8 mouse cellular contexts compared by ENCODE assay signal in the genomic region with DNA sequence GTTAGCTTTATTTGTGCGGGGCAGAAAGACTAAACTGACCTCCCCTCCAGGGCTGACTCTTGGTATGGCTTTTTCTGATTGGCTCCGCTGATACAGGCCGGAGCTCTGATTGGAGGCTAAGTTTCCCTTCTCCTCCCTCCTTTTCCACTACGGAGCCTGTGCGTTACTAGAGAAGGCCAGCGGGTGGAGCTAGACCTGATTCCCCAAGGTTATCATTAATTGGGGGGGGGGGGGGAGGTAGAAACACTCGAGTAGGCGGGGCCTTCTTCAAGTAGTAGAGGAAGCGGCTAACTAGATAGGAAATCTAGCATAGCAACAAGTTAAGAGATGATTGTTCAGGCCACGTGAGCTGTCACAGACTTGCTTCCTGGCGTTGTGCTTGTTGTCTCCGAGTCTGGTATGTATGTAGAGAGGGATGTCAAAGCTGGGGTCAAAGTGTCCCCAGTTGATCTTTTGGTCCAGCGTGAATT. TPM values are rescaled to one million over a fixed set of nuclear protein-coding genes. Genes with fewer than 3 reads are reported as not detected.
DNase-seq lines count a peak whose midpoint lies in the region; ATAC-seq and TF ChIP-seq lines count a peak whose summit lies in the region.

No protein-coding gene starts in this region.

- peak overlapping the region; percentile 64 for H3K4me2 ChIP-seq in kidney, embryonic 14.5 days (replicated peaks; ENCODE audit: low read depth, low read length)
- peak overlapping the region; percentile 92 for H3K4me2 ChIP-seq in limb, embryonic 14.5 days (replicated peaks; ENCODE audit: low read depth, low read length, severe bottlenecking)
- peak overlapping the region; percentile 97 for H3K4me2 ChIP-seq in midbrain, embryonic 16.5 days (ENCODE audit: low read length)

- H3K4me3 ChIP-seq in embryonic fibroblast, embryonic 13.5 days (ENCODE audit: insufficient read depth, low read length), result peak overlapping the region; percentile 49
- H3K4me3 ChIP-seq in heart, embryonic 10.5 days, result peak overlapping the region; percentile 66
- H3K4me3 ChIP-seq in kidney, embryonic 14.5 days (ENCODE audit: low read length), result peak overlapping the region; percentile 47
- peak overlapping the region; percentile 49 for H3K4me3 ChIP-seq in limb, embryonic 14.5 days (replicated peaks; ENCODE audit: low read length)
- H3K4me3 ChIP-seq in midbrain, embryonic 16.5 days (ENCODE audit: low read depth, low read length), result peak overlapping the region; percentile 54

- H3K9ac ChIP-seq in kidney, embryonic 14.5 days (ENCODE audit: low read depth, low read length), result 0 out of 2 replicates have a peak overlapping the region, but pooled peaks have one; percentile 45
- H3K9ac ChIP-seq in limb, embryonic 14.5 days (ENCODE audit: low read depth, low read length, severe bottlenecking), result no peak overlapping the region
- H3K9ac ChIP-seq in midbrain, embryonic 16.5 days (ENCODE audit: low read depth, low read length), result no peak overlapping the region

- WGBS in heart, embryonic 10.5 days, result under 1% methylated on average over 13 of the region's 13 CpGs
- under 1% methylated on average over 13 of the region's 13 CpGs for WGBS in kidney, embryonic 14.5 days
- whole genome bisulfite sequencing in limb, embryonic 14.5 days, result under 1% methylated on average over 13 of the region's 13 CpGs
- WGBS in midbrain, embryonic 16.5 days, result 0% methylated on average over 13 of the region's 13 CpGs

- H3K4me1 ChIP-seq in embryonic fibroblast, embryonic 13.5 days (ENCODE audit: control insufficient read depth, insufficient read depth, low read length), result no peaks in the 10 kb centered on the region
- H3K4me1 ChIP-seq in heart, embryonic 10.5 days, result peaks cover 57% of the 10 kb centered on the region
- peaks cover 39% of the 10 kb centered on the region for H3K4me1 ChIP-seq in kidney, embryonic 14.5 days (ENCODE audit: control insufficient read depth, insufficient read depth, low read length)
- H3K4me1 ChIP-seq in limb, embryonic 14.5 days (ENCODE audit: control insufficient read depth, insufficient read depth, low read length), result peaks cover 25% of the 10 kb centered on the region
- H3K4me1 ChIP-seq in midbrain, embryonic 16.5 days (ENCODE audit: control insufficient read depth, insufficient read depth, low read length), result peaks cover 37% of the 10 kb centered on the region

- no peaks in the 10 kb centered on the region for H3K36me3 ChIP-seq in heart, embryonic 10.5 days
- no peaks in the 10 kb centered on the region for H3K36me3 ChIP-seq in kidney, embryonic 14.5 days (ENCODE audit: control insufficient read depth, insufficient read depth, low read length)
- no peaks in the 10 kb centered on the region for H3K36me3 ChIP-seq in limb, embryonic 14.5 days (ENCODE audit: control insufficient read depth, insufficient read depth, low read length)
- no peaks in the 10 kb centered on the region for H3K36me3 ChIP-seq in midbrain, embryonic 16.5 days (ENCODE audit: control insufficient read depth, insufficient read depth, low read length)

- H3K27me3 ChIP-seq in heart, embryonic 10.5 days (ENCODE audit: insufficient read depth, poor library complexity, severe bottlenecking), result peaks cover 89% of the 10 kb centered on the region
- H3K27me3 ChIP-seq in kidney, embryonic 14.5 days (ENCODE audit: control insufficient read depth, insufficient read depth, low read length), result peaks cover 58% of the 10 kb centered on the region
- H3K27me3 ChIP-seq in limb, embryonic 14.5 days (ENCODE audit: control insufficient read depth, insufficient read depth, low read length), result peaks cover 59% of the 10 kb centered on the region
- peaks cover 59% of the 10 kb centered on the region for H3K27me3 ChIP-seq in midbrain, embryonic 16.5 days (ENCODE audit: control insufficient read depth, insufficient read depth, low read depth, low read length)

- peak overlapping the region; percentile 34; the same call in 1 of the 2 replicates for H3K27ac ChIP-seq in embryonic fibroblast, embryonic 13.5 days (ENCODE audit: insufficient read depth, low read length)
- no peak overlapping the region for H3K27ac ChIP-seq in heart, embryonic 10.5 days
- H3K27ac ChIP-seq in kidney, embryonic 14.5 days (ENCODE audit: low read depth, low read length), result no peak overlapping the region
- H3K27ac ChIP-seq in limb, embryonic 14.5 days (replicated peaks; ENCODE audit: low read depth, low read length), result no peak overlapping the region
- no peak overlapping the region; the same call in 1 of the 2 replicates for H3K27ac ChIP-seq in midbrain, embryonic 16.5 days (ENCODE audit: low read length)

- peak; percentile 45 for ATAC-seq in kidney, embryonic 14.5 days (ENCODE audit: low FRiP score, low TSS enrichment)
- peak; percentile 72 for ATAC-seq in limb, embryonic 14.5 days (ENCODE audit: low FRiP score, low read depth)
- ATAC-seq in midbrain, embryonic 16.5 days, result peak; percentile 41

- H3K9me3 ChIP-seq in heart, embryonic 10.5 days, result no peaks in the 10 kb centered on the region
- no peaks in the 10 kb centered on the region for H3K9me3 ChIP-seq in kidney, embryonic 14.5 days (ENCODE audit: control insufficient read depth, low read length)
- H3K9me3 ChIP-seq in limb, embryonic 14.5 days (ENCODE audit: control insufficient read depth, low read length), result no peaks in the 10 kb centered on the region
- H3K9me3 ChIP-seq in midbrain, embryonic 16.5 days (replicated peaks; ENCODE audit: control insufficient read depth, low read length, poor library complexity, severe bottlenecking), result no peaks in the 10 kb centered on the region

- TF ChIP-seq CTCF in embryonic fibroblast, embryonic 13.5 days (IDR thresholded peaks at IDR 0.05; ENCODE audit: borderline replicate concordance, insufficient read depth, low read length), result no peak

- DNase-seq in CD4-positive helper T cell, adult 2 months (ENCODE audit: low read depth, low spot score), result peak; percentile 98
- peak; percentile 97 for DNase-seq in brain, adult 2 months (ENCODE audit: low read depth, low spot score)
- DNase-seq in heart, embryonic 10.5 days (ENCODE audit: low spot score), result peak; percentile 91
- DNase-seq in limb, embryonic 14.5 days (ENCODE audit: low spot score), result peak; percentile 93
- peak; percentile 83 to 94 for DNase-seq in spleen, postnatal 10 days (ENCODE audit: low spot score in 2 of 2)

- TF ChIP-seq POLR2A in embryonic fibroblast, embryonic 13.5 days (IDR thresholded peaks at IDR 0.05; ENCODE audit: low read depth, low read length), result no peak
- no peak for TF ChIP-seq POLR2A in limb, embryonic 14.5 days (IDR thresholded peaks at IDR 0.05; ENCODE audit: borderline replicate concordance, extremely low read depth, insufficient read depth, insufficient read length)

RNA-seq across cellular contexts. Expression of gene Icam5, which starts 1.1 kb away (rescaled TPM):
- polyA plus RNA-seq in embryonic fibroblast, embryonic 13.5 days (2011; ENCODE audit: insufficient read length, low read depth, missing spikeins), result 0.82 and 1.0 TPM in 2 replicates
- polyA plus RNA-seq in heart, embryonic 10.5 days (2016; fragmentation: Nextera tagmentation; extraction: Ambion mirVana), result 0.06 and 0.09 TPM in 2 replicates
- 0.20 TPM in 1 of 2 replicates, not detected in the other for polyA plus RNA-seq in kidney, embryonic 14.5 days (2014; fragmentation: Nextera tagmentation; extraction: Ambion mirVana)
- polyA plus RNA-seq in limb, embryonic 14.5 days (2012; rRNA removed), result 0.23 and 0.34 TPM in 2 replicates
- polyA plus RNA-seq in limb, embryonic 14.5 days (2014; fragmentation: Nextera tagmentation; extraction: Ambion mirVana), result 0.08 and 0.11 TPM in 2 replicates
- 2.2 and 2.5 TPM in 2 replicates for polyA plus RNA-seq in midbrain, embryonic 16.5 days (2015; fragmentation: Nextera tagmentation; extraction: Ambion mirVana)

RNA-seq across cellular contexts. Expression of gene Icam4, which starts 1.6 kb away (rescaled TPM):
- not detected in 2 replicates for polyA plus RNA-seq in embryonic fibroblast, embryonic 13.5 days (2011; ENCODE audit: insufficient read length, low read depth, missing spikeins)
- polyA plus RNA-seq in heart, embryonic 10.5 days (2016; fragmentation: Nextera tagmentation; extraction: Ambion mirVana), result 15.2 and 19.9 TPM in 2 replicates
- 0.45 and 0.49 TPM in 2 replicates for polyA plus RNA-seq in kidney, embryonic 14.5 days (2014; fragmentation: Nextera tagmentation; extraction: Ambion mirVana)
- 0.26 and 0.47 TPM in 2 replicates for polyA plus RNA-seq in limb, embryonic 14.5 days (2012; rRNA removed)
- polyA plus RNA-seq in limb, embryonic 14.5 days (2014; fragmentation: Nextera tagmentation; extraction: Ambion mirVana), result 0.99 and 1.3 TPM in 2 replicates
- polyA plus RNA-seq in midbrain, embryonic 16.5 days (2015; fragmentation: Nextera tagmentation; extraction: Ambion mirVana), result 0.24 TPM in 1 of 2 replicates, not detected in the other

RNA-seq across cellular contexts. Expression of gene Icam1, which starts 15.0 kb away (rescaled TPM):
- 15.4 and 18.9 TPM in 2 replicates for polyA plus RNA-seq in embryonic fibroblast, embryonic 13.5 days (2011; ENCODE audit: insufficient read length, low read depth, missing spikeins)
- polyA plus RNA-seq in heart, embryonic 10.5 days (2016; fragmentation: Nextera tagmentation; extraction: Ambion mirVana), result 7.7 and 9.7 TPM in 2 replicates
- 7.1 and 10.3 TPM in 2 replicates for polyA plus RNA-seq in kidney, embryonic 14.5 days (2014; fragmentation: Nextera tagmentation; extraction: Ambion mirVana)
- 15.5 and 16.6 TPM in 2 replicates for polyA plus RNA-seq in limb, embryonic 14.5 days (2012; rRNA removed)
- polyA plus RNA-seq in limb, embryonic 14.5 days (2014; fragmentation: Nextera tagmentation; extraction: Ambion mirVana), result 18.3 and 21.2 TPM in 2 replicates
- polyA plus RNA-seq in midbrain, embryonic 16.5 days (2015; fragmentation: Nextera tagmentation; extraction: Ambion mirVana), result 3.0 and 3.1 TPM in 2 replicates

RNA-seq across cellular contexts. Expression of gene Mrpl4, which starts 28.3 kb away (rescaled TPM):
- polyA plus RNA-seq in embryonic fibroblast, embryonic 13.5 days (2011; ENCODE audit: insufficient read length, low read depth, missing spikeins), result 43.7 and 43.9 TPM in 2 replicates
- polyA plus RNA-seq in heart, embryonic 10.5 days (2016; fragmentation: Nextera tagmentation; extraction: Ambion mirVana), result 157 and 162 TPM in 2 replicates
- 145 and 146 TPM in 2 replicates for polyA plus RNA-seq in kidney, embryonic 14.5 days (2014; fragmentation: Nextera tagmentation; extraction: Ambion mirVana)
- 89.0 and 114 TPM in 2 replicates for polyA plus RNA-seq in limb, embryonic 14.5 days (2012; rRNA removed)
- polyA plus RNA-seq in limb, embryonic 14.5 days (2014; fragmentation: Nextera tagmentation; extraction: Ambion mirVana), result 115 and 118 TPM in 2 replicates
- polyA plus RNA-seq in midbrain, embryonic 16.5 days (2015; fragmentation: Nextera tagmentation; extraction: Ambion mirVana), result 101 and 104 TPM in 2 replicates

RNA-seq across cellular contexts. Expression of gene Zglp1, which starts 36.1 kb away (rescaled TPM):
- not detected in 2 replicates for polyA plus RNA-seq in embryonic fibroblast, embryonic 13.5 days (2011; ENCODE audit: insufficient read length, low read depth, missing spikeins)
- 1.0 and 1.9 TPM in 2 replicates for polyA plus RNA-seq in heart, embryonic 10.5 days (2016; fragmentation: Nextera tagmentation; extraction: Ambion mirVana)
- polyA plus RNA-seq in kidney, embryonic 14.5 days (2014; fragmentation: Nextera tagmentation; extraction: Ambion mirVana), result 2.1 TPM in 1 of 2 replicates, not detected in the other
- polyA plus RNA-seq in limb, embryonic 14.5 days (2012; rRNA removed), result 1.4 TPM in 1 of 2 replicates, not detected in the other
- 0.23 TPM in 1 of 2 replicates, not detected in the other for polyA plus RNA-seq in limb, embryonic 14.5 days (2014; fragmentation: Nextera tagmentation; extraction: Ambion mirVana)
- polyA plus RNA-seq in midbrain, embryonic 16.5 days (2015; fragmentation: Nextera tagmentation; extraction: Ambion mirVana), result 0.78 and 1.6 TPM in 2 replicates
